Mouse (Mus musculus) forebrain, embryonic 14.5 days (tissue): ENCODE results near the gene Gm42420. TPM values are rescaled to one million over a fixed set of nuclear protein-coding genes. Genes with fewer than 3 reads are reported as not detected.

Experiments used
- ATAC-seq: fragments of 200-750 bp; cut with Nextera tagmentation; 2 replicates; pipeline ENCODE4 v1.8.0; 2017; ENCODE audit warnings: mild to moderate bottlenecking, moderate library complexity
- DNase-seq: peaks from one replicate; pipeline ENCODE4 v3.0.0-alpha.2; 2015; ENCODE audit warnings: low spot score
- H3K27ac ChIP-seq: fragments of 300-500 bp; sonication (generic); 2 replicates; pipeline ENCODE4 v1.5.1; 2014; ENCODE audit warnings: low read depth, mild to moderate bottlenecking, control low read depth, low read length, moderate library complexity
- H3K27me3 ChIP-seq: fragments of 300-500 bp; sonication (generic); replicated peaks from 2 replicates; pipeline ENCODE4 v1.6.1; 2014; ENCODE audit warnings: low read length, control low read depth, mixed read lengths; ENCODE audit not compliant: control insufficient read depth, insufficient read depth
- H3K36me3 ChIP-seq: fragments of 300-500 bp; sonication (generic); 2 replicates; pipeline ENCODE4 v1.6.1; 2014; ENCODE audit warnings: low read length, control low read depth; ENCODE audit not compliant: control insufficient read depth, insufficient read depth
- H3K4me1 ChIP-seq: fragments of 300-500 bp; sonication (generic); 2 replicates; pipeline ENCODE4 v1.6.1; 2014; ENCODE audit warnings: antibody characterized with exemption, low read length, control low read depth; ENCODE audit not compliant: control insufficient read depth, insufficient read depth
- H3K4me2 ChIP-seq: fragments of 300-500 bp; sonication (generic); 2 replicates; pipeline ENCODE4 v1.6.1; 2014; ENCODE audit warnings: mild to moderate bottlenecking, control low read depth, low read length
- H3K4me3 ChIP-seq: fragments of 300-500 bp; sonication (generic); 2 replicates; pipeline ENCODE4 v1.5.1; 2014; ENCODE audit warnings: low read depth, low read length, control low read depth
- H3K9ac ChIP-seq: fragments of 300-500 bp; sonication (generic); 2 replicates; pipeline ENCODE4 v1.6.1; 2014; ENCODE audit warnings: mild to moderate bottlenecking, low read length, control low read depth, moderate library complexity
- H3K9me3 ChIP-seq: fragments of 300-500 bp; sonication (generic); replicated peaks from 2 replicates; pipeline ENCODE4 v1.6.1; 2016; ENCODE audit warnings: low read length, control low read depth, mixed read lengths; ENCODE audit not compliant: control insufficient read depth
- WGBS: fragments of 180-500 bp; shearing (Covaris S2); extraction: QIAGEN DNeasy Blood & Tissue Kit; methylation state at CpG from one replicate; pipeline ENCODE4 v1.1.7; 2014; 5-methylcytosine and 5-hydroxymethylcytosine counted together
- polyA plus RNA-seq: library from polyadenylated mRNA; unstranded; fragments of >200 nt; fragmentation: Nextera tagmentation; extraction: Ambion mirVana; gene quantifications from 2 replicates; pipeline ENCODE4 v1.2.1, GENCODE M21; 2014

Gm42420 gene
- polyA plus RNA-seq, 1 experiment from 2014 or later = not detected

DNA sequence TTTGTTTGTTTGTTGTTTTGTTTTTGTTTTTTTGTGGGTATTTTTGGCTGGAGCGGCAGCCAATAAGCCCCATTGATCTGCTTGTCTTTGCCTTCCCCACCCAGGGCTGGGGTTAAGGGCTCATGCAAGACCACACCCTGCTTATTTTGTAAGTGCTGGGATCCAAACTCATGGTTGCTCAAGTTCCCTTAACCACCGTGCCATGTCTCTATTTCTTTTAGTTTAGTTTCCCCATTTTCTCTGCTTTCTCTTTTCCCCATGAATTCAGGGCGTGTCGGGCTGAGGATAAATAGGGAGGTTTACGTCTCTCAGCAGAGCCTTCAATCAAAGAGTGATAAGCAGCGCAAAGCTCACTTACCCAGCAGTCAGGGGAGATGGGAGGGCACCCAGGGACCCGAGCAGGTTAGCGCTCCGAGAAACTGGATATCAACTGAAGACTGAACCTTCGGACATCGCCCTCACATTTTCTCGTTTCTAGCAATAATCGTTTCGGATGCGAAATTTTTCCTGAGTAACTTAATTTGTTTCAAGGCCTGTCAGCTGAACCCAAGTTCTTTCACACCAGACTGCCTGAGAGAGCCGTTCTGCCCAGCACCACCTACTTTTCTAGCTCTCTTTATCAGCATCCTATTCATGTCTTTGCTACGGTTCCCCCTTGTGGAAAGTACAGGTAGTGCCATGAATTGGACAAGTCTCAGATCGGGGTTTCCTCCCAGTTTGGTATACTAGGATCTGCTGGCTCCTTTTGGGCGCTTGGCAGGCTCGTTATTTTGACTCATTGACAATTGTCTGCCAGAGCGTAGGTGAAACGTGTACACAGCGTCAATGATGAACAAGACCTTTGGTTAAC lies 23.2 kb upstream of the Gm42420 start:
- Histone ChIP-seq H3K9ac (no peak overlapping the region), H3K27me3 (no peaks in the 10 kb centered on the region), H3K27ac (no peak overlapping the region), H3K36me3 (no peaks in the 10 kb centered on the region), H3K4me3 (no peak overlapping the region), H3K4me2 (peak overlapping the region; percentile 34), H3K4me1 (peaks cover 10% of the 10 kb centered on the region; the same call in 1 of the 2 replicates), H3K9me3 (no peaks in the 10 kb centered on the region)
- DNase-seq (peak; percentile 95), ATAC-seq (peak; percentile 60)
- WGBS = 16% methylated on average over 23 of the region's 23 CpGs

DNA sequence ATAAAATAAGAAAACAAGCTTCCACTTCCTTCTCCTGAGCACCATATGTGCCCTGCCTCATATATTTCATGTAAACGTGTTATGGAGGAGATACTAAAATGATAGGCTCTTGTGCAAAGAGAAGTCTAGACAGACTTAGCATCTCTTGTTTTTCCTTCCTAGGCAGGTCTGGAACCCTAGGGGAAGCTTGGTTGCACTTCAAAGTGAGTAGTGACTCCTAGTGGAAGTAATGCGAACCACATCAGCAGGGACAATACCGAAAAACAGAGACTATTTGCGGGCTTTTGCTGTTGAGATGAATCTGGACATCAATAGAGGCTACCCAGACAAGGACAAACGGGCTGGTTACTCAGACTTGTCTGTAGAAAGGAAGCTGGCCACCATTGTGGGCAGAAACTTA lies 18.0 kb upstream of the Gm42420 start:
- DNase-seq = peak; percentile 79

GRCm38 (mm10) chr6:39570426-39570825 lies 15.1 kb upstream of the Gm42420 start:
- ATAC-seq (no peak), DNase-seq (no peak)
- no peak overlapping the region for H3K4me3 ChIP-seq
- H3K9ac ChIP-seq = no peak overlapping the region
- no peak overlapping the region for H3K27ac ChIP-seq
- no peaks in the 10 kb centered on the region for H3K9me3 ChIP-seq
- no peaks in the 10 kb centered on the region for H3K27me3 ChIP-seq
- H3K4me2 ChIP-seq = no peak overlapping the region
- 84% methylated on average over 3 of the region's 3 CpGs for WGBS
- H3K36me3 ChIP-seq = no peaks in the 10 kb centered on the region
- peaks cover 8% of the 10 kb centered on the region for H3K4me1 ChIP-seq

More for the DNA sequence above, 18.0 kb upstream of the Gm42420 start:
- Histone ChIP-seq H3K27ac (no peak overlapping the region), H3K27me3 (no peaks in the 10 kb centered on the region), H3K4me2 (no peak overlapping the region), H3K4me1 (no peaks in the 10 kb centered on the region), H3K9me3 (no peaks in the 10 kb centered on the region), H3K36me3 (no peaks in the 10 kb centered on the region), H3K4me3 (no peak overlapping the region), H3K9ac (no peak overlapping the region)
- 0 out of 2 replicates have a peak, but pooled peaks have one; percentile 36 for ATAC-seq
- WGBS = 13% methylated on average over 5 of the region's 5 CpGs

GRCm38 (mm10) chr6:39573791-39574554 lies 11.6 kb upstream of the Gm42420 start, which contains the start of gene Adck2:
Gene Adck2 (plus strand): TSS chr6:39573873.
- Histone ChIP-seq H3K4me1 (peaks cover 8% of the 10 kb centered on the region), H3K9me3 (no peaks in the 10 kb centered on the region), H3K4me2 (peak within 1 kb of the TSS; percentile 90), H3K4me3 (peak within 1 kb of the TSS; percentile 75), H3K27ac (peak within 1 kb of the TSS; percentile 93), H3K27me3 (no peaks in the 10 kb centered on the region), H3K36me3 (peaks cover 19% of the 10 kb centered on the region), H3K9ac (peak within 1 kb of the TSS; percentile 84)
- WGBS = 1% methylated on average over 48 of the region's 49 CpGs
- ATAC-seq (peak; percentile 98), DNase-seq (peak; percentile 89)

- H3K27me3 ChIP-seq = no peaks in the 10 kb centered on the region
- H3K9me3 ChIP-seq = no peaks in the 10 kb centered on the region
- DNase-seq (no peak), ATAC-seq (no peak)
- peak overlapping the region; percentile 93 for H3K27ac ChIP-seq
- H3K4me2 ChIP-seq = peak overlapping the region; percentile 90
- 17% methylated on average over 10 of the region's 10 CpGs for WGBS
- H3K4me3 ChIP-seq = peak overlapping the region; percentile 75
- peaks cover 24% of the 10 kb centered on the region for H3K36me3 ChIP-seq
- peaks cover 8% of the 10 kb centered on the region for H3K4me1 ChIP-seq
- H3K9ac ChIP-seq = peak overlapping the region; percentile 84
Observed at GRCm38 (mm10) chr6:39574555-39574869, 11.0 kb upstream of the Gm42420 start.

- Histone ChIP-seq H3K9ac (peak overlapping the region; percentile 84), H3K36me3 (peaks cover 28% of the 10 kb centered on the region), H3K4me3 (peak overlapping the region; percentile 75), H3K4me1 (peaks cover 8% of the 10 kb centered on the region), H3K27me3 (no peaks in the 10 kb centered on the region), H3K9me3 (no peaks in the 10 kb centered on the region), H3K27ac (0 out of 2 replicates have a peak overlapping the region, but pooled peaks have one; percentile 93), H3K4me2 (peak overlapping the region; percentile 90)
- DNase-seq = no peak
- ATAC-seq = no peak
- WGBS = 71% methylated on average over 7 of the region's 7 CpGs
Observed at GRCm38 (mm10) chr6:39574951-39575350, 10.6 kb upstream of the Gm42420 start.

DNA sequence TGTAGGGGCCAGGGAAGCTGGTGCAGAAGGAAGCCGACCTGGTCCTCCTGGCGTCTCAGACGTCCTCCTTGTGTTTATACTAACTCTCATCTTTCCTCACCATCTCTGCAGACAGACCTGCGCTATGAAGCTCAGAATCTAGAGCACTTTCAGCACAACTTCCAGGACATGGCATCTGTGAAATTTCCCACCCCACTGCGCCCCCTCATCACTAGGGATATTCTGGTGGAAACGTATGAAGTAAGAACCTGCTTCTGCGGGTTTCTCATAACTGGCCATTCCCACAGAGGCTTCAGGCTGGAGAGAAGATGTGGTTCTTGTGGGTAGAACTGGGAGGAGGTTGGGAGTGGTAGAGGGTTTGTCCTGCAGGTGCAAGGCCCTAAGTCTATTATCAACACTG lies 6.0 kb upstream of the Gm42420 start:
- Histone ChIP-seq H3K27ac (no peak overlapping the region), H3K36me3 (peaks cover 64% of the 10 kb centered on the region), H3K9ac (no peak overlapping the region), H3K4me3 (no peak overlapping the region), H3K4me1 (peaks cover 3% of the 10 kb centered on the region), H3K4me2 (no peak overlapping the region), H3K9me3 (no peaks in the 10 kb centered on the region), H3K27me3 (no peaks in the 10 kb centered on the region)
- DNase-seq (no peak), ATAC-seq (no peak)
- 97% methylated on average over 7 of the region's 7 CpGs for WGBS

DNA sequence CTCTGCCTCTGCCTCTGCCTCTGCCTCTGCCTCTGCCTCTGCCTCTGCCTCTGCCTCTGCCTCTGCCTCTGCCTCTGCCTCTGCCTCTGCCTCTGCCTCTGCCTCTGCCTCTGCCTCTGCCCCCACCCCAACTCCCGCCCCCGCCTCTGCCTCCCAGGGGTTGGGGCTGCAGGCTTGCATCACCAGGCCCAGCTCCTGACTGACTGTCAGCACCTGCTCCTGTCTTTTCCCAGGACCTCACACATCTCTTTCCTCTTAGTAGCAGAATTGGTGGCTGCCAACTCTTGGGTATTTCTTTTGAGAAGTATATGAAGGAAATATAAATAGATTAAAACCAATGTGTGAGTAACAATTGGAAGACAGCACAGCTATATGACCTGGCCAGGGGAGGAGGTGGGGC lies 5.0 kb upstream of the Gm42420 start:
- Histone ChIP-seq H3K4me3 (no peak overlapping the region), H3K4me1 (no peaks in the 10 kb centered on the region), H3K9ac (no peak overlapping the region), H3K9me3 (no peaks in the 10 kb centered on the region), H3K27me3 (no peaks in the 10 kb centered on the region), H3K36me3 (peaks cover 70% of the 10 kb centered on the region), H3K4me2 (no peak overlapping the region), H3K27ac (no peak overlapping the region)
- 95% methylated on average over 2 of the region's 2 CpGs for WGBS
- ATAC-seq (no peak), DNase-seq (no peak)
